Mouse (Mus musculus): Measurements from ENCODE around the gene Myl6. TPM values are rescaled to one million over a fixed set of nuclear protein-coding genes. Genes with fewer than 3 reads are reported as not detected.

Myl6 gene
- total and polyA plus RNA-seq, 3 experiments, result 366 to 560 (median 555) TPM

DNA sequence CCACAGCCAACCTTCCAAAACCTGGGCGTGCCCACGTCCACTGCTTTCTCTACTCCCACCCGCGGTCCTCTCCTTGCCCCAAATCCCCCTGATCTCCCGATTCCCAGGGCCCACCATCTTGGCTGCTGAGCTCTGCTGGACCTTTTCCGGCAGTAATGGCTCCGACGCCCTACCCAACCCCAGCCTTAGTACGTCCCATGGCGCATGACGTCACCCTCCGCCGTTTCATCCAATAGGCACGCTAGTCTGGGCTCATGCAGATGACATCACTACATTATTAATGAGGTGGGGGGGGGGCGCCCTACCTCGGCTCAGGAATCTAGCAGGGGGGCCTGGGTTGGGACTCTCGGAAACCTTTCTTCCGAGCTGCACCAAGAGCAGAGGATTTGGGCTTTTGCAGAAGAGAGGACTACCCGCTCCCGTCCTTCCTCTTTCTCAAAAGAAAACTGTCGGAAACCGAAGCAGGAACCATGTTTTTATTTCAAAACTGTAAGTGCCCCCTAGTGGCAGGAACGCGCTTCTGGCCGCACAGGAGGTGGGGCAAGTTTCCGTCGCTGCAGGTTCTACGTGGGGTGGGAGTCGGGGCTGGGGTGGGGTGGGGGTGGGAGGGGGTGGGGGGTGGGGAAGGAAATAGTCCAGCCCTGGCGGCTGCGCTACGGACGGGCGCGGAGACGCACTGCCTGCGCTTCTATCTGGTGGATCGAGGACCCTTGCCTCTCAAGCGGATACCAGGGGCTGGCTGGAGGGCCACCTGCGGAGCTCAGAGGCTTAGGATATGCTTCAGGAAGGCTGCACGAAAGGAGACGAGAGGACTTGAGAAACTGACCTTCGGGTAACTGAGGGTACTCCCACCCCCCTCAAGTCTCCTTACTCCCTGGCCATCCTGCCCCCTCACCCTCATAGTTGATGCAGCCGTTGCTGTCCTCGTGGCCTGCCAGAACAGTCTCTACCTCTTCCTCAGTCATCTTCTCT lies at the start of gene Myl6 (continued):
- TF ChIP-seq RCOR1 (conservative IDR thresholded peaks at IDR 0.05; ENCODE audit: low read depth, low read length) (no peak), SMC3 (IDR thresholded peaks at IDR 0.05; ENCODE audit: low read depth, low read length) (no peak)

DNA sequence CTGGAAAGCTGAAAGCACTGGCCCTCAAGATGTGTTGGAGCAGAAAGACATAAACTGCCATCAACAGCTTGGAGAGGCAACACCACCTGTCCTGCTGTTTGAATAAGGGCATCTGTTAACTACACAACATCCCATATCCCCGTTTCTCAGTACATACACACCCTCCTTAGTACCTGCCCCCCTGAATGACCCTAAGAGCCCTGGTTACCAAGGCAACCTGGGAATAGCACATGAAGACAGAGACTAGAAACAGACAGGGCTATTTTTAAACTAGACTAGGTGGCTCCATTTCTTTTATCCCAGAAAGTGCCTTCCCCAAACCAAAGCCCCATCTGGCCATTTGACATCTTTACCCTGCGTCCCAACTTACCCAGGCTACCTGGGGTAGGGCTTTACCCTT lies 49.2 kb upstream of the Myl6 start:
- no peak overlapping the region for H3K27ac ChIP-seq (ENCODE audit: insufficient read depth, low read depth)

DNA sequence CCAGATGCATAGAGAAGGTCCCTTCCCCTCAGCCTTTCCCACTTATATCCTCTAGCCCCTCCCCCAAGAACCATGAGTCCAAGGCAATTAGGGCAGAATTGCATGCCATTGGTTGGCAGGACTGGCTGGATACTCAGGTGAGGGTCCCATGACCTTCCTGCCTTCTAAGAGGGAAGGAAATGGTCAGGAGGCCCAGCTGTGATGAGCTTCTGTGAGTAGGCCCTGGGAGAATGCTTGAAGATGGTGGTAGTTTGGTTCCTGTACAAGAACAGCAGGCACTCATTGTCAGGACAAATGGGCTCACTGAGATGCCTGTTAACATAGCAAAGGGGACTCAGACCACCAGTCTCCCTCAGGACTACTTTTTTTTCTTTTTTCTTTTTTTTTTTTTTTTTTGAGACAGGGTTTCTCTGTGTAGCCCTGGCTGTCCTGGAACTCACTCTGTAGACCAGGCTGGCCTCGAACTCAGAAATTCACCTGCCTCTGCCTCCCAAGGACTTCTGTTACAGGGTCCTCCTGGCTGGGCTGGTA lies 44.5 kb upstream of the Myl6 start:
- Histone ChIP-seq H3K9me3 (replicated peaks; ENCODE audit: low read length) (no peaks in the 10 kb centered on the region), H3K4me1 (ENCODE audit: control insufficient read depth in 1 of 2, insufficient read depth in 2 of 2) (peaks cover 3 to 22% of the 10 kb centered on the region in 2 experiments; a peak in 2 of 4 replicates), H3K9ac (ENCODE audit: insufficient read depth, low read depth) (no peak overlapping the region), H3K4me3 (replicated peaks in 1 of 3; ENCODE audit: low read depth in 2 of 3, low read length in 2 of 3, poor library complexity in 1 of 3) (no peak overlapping the region), H3K4me2 (ENCODE audit: insufficient read depth, low read depth, poor library complexity, severe bottlenecking) (no peak overlapping the region), H3K27me3 (replicated peaks) (no peaks in the 10 kb centered on the region), H3K27ac (ENCODE audit: insufficient read depth, low read depth) (no peak overlapping the region), H3K79me2 (replicated peaks; ENCODE audit: control insufficient read depth, extremely low read depth, insufficient read depth, poor library complexity, severe bottlenecking) (no peaks in the 10 kb centered on the region), H3K36me3 (replicated peaks in 1 of 2; ENCODE audit: control insufficient read depth in 1 of 2, insufficient read depth in 1 of 2, low read length in 1 of 2) (peaks cover 13 to 24% of the 10 kb centered on the region in 2 experiments)
- in situ Hi-C loops (cut with MboI; ENCODE audit: low pct_ligation_motif_present, low pct_unique_long_range_greater_than_20kb, low sequenced_read_pairs) (no loop called here), dilution Hi-C loops (cut with MboI; ENCODE audit: extremely low pct_ligation_motif_present, extremely low pct_unique_long_range_greater_than_20kb, low sequenced_read_pairs) (no loop called here)
- TF ChIP-seq MYC (IDR thresholded peaks at IDR 0.05; ENCODE audit: low read depth, low read length) (no peak), HCFC1 (IDR thresholded peaks at IDR 0.05; ENCODE audit: low read depth, low read length) (no peak), UBTF (IDR thresholded peaks at IDR 0.05; ENCODE audit: low read depth, low read length) (no peak), ZNF384 (IDR thresholded peaks at IDR 0.05; ENCODE audit: low read depth, low read length) (no peak), E2F4 (IDR thresholded peaks at IDR 0.05; ENCODE audit: insufficient replicate concordance, low read depth, low read length) (no peak), RCOR1 (conservative IDR thresholded peaks at IDR 0.05; ENCODE audit: low read depth, low read length) (no peak), TCF12 (IDR thresholded peaks at IDR 0.05; ENCODE audit: low read depth, low read length) (no peak)
- no peak for DNase-seq (ENCODE audit: extremely low read depth)

More for the DNA sequence above, 49.2 kb upstream of the Myl6 start:
- in situ Hi-C loops (cut with MboI; ENCODE audit: low pct_ligation_motif_present, low pct_unique_long_range_greater_than_20kb, low sequenced_read_pairs), result no loop called here
- H3K4me3 ChIP-seq (replicated peaks in 1 of 3; ENCODE audit: low read depth in 2 of 3, low read length in 2 of 3, poor library complexity in 1 of 3), result no peak overlapping the region
- peaks cover 10 to 37% of the 10 kb centered on the region in 2 experiments; a peak in 3 of 4 replicates for H3K4me1 ChIP-seq (ENCODE audit: control insufficient read depth in 1 of 2, insufficient read depth in 2 of 2)
- peaks cover 11% of the 10 kb centered on the region for H3K79me2 ChIP-seq (replicated peaks; ENCODE audit: control insufficient read depth, extremely low read depth, insufficient read depth, poor library complexity, severe bottlenecking)
- H3K4me2 ChIP-seq (ENCODE audit: insufficient read depth, low read depth, poor library complexity, severe bottlenecking), result no peak overlapping the region
- H3K9me3 ChIP-seq (replicated peaks; ENCODE audit: low read length), result no peaks in the 10 kb centered on the region
- no peaks in the 10 kb centered on the region for H3K27me3 ChIP-seq (replicated peaks)
- no peak overlapping the region for H3K9ac ChIP-seq (ENCODE audit: insufficient read depth, low read depth)
- dilution Hi-C loops (cut with MboI; ENCODE audit: extremely low pct_ligation_motif_present, extremely low pct_unique_long_range_greater_than_20kb, low sequenced_read_pairs), result no loop called here
- no peak for DNase-seq (ENCODE audit: extremely low read depth)
- TF ChIP-seq PAX5 (IDR thresholded peaks at IDR 0.05; ENCODE audit: low read length), result no peak
- no peak for TF ChIP-seq CHD1 (IDR thresholded peaks at IDR 0.05; ENCODE audit: low read depth, low read length)
- TF ChIP-seq CTCF (conservative IDR thresholded peaks at IDR 0.05 in 1 of 2, IDR thresholded peaks at IDR 0.05 in 1 of 2; ENCODE audit: low read depth in 2 of 2, low read length in 2 of 2), result no peak
- TF ChIP-seq POLR2AphosphoS2 (IDR thresholded peaks at IDR 0.05; ENCODE audit: low read depth, low read length), result no peak
- TF ChIP-seq ZKSCAN1 (IDR thresholded peaks at IDR 0.05; ENCODE audit: borderline replicate concordance, low read depth, low read length), result no peak
- no peak for TF ChIP-seq SIN3A (IDR thresholded peaks at IDR 0.05; ENCODE audit: low read length)
- no peak for TF ChIP-seq ZNF384 (IDR thresholded peaks at IDR 0.05; ENCODE audit: low read depth, low read length)
- no peak for TF ChIP-seq IRF4 (IDR thresholded peaks at IDR 0.05; ENCODE audit: low read depth, low read length)
- TF ChIP-seq CHD2 (IDR thresholded peaks at IDR 0.05; ENCODE audit: low read length), result no peak
- no peak for TF ChIP-seq HCFC1 (IDR thresholded peaks at IDR 0.05; ENCODE audit: low read depth, low read length)
- no peak for TF ChIP-seq SMC3 (IDR thresholded peaks at IDR 0.05; ENCODE audit: low read depth, low read length)
- TF ChIP-seq TCF12 (IDR thresholded peaks at IDR 0.05; ENCODE audit: low read depth, low read length), result no peak
- no peak for TF ChIP-seq NRF1 (IDR thresholded peaks at IDR 0.05; ENCODE audit: low read depth, low read length)
- TF ChIP-seq EP300 (IDR thresholded peaks at IDR 0.05; ENCODE audit: low read length), result no peak
- no peak for TF ChIP-seq POLR2A (IDR thresholded peaks at IDR 0.05; ENCODE audit: low read depth, low read length)
- TF ChIP-seq JUN (IDR thresholded peaks at IDR 0.05; ENCODE audit: insufficient read depth, low read depth, low read length), result no peak
- no peak for TF ChIP-seq MYC (IDR thresholded peaks at IDR 0.05; ENCODE audit: low read depth, low read length)
- H3K36me3 ChIP-seq (replicated peaks in 1 of 2; ENCODE audit: control insufficient read depth in 1 of 2, insufficient read depth in 1 of 2, low read length in 1 of 2), result peaks cover 38 to 51% of the 10 kb centered on the region in 2 experiments

Data from CH12.LX (cell line).